Mouse (Mus musculus) myocyte (in vitro differentiated cells): ENCODE results near the gene Trabd2b.

Experiments used
- CEBPB ChIP-seq: IDR thresholded peaks from 2 replicates; pipeline ENCODE4 v1.6.1; 2011; ENCODE audit warnings: mild to moderate bottlenecking, moderate library complexity; ENCODE audit not compliant: poor library complexity, insufficient read depth, severe bottlenecking
- E2F4 ChIP-seq: IDR thresholded peaks from one replicate; pipeline ENCODE4 v1.6.1; 2011; ENCODE audit warnings: mild to moderate bottlenecking, control low read depth, moderate library complexity; ENCODE audit not compliant: insufficient read depth
- MAX ChIP-seq: IDR thresholded peaks from one replicate; pipeline ENCODE4 v1.6.1; 2011; ENCODE audit warnings: low read depth, mild to moderate bottlenecking, control low read depth
- MYOD1 ChIP-seq, 3 experiments: IDR thresholded peaks; one replicate each; pipeline ENCODE4 v1.6.1; 2011; ENCODE audit warnings: control low read depth in 2 of 3, low read depth in 2 of 3, mild to moderate bottlenecking in 2 of 3, moderate library complexity in 1 of 3; ENCODE audit not compliant: insufficient read length in 2 of 3, control insufficient read depth in 1 of 3
- MYOG ChIP-seq, 3 experiments: IDR thresholded peaks; one replicate each; pipeline ENCODE4 v1.6.1; 2011; ENCODE audit warnings: control low read depth in 2 of 3, low read depth in 2 of 3, mild to moderate bottlenecking in 2 of 3; ENCODE audit not compliant: insufficient read length in 2 of 3, control insufficient read depth in 1 of 3, insufficient read depth in 1 of 3
- POLR2A ChIP-seq: IDR thresholded peaks from one replicate; pipeline ENCODE4 v1.6.1; 2011; ENCODE audit warnings: low read depth, mild to moderate bottlenecking, control low read depth, moderate library complexity; ENCODE audit not compliant: insufficient read length
- POLR2AphosphoS2 ChIP-seq: IDR thresholded peaks from one replicate; pipeline ENCODE4 v1.6.1; 2011; ENCODE audit warnings: low read depth, control low read depth; ENCODE audit not compliant: insufficient read length
- SRF ChIP-seq: IDR thresholded peaks from one replicate; pipeline ENCODE4 v1.6.1; 2011; ENCODE audit warnings: low read depth; ENCODE audit not compliant: control insufficient read depth, insufficient read length

DNA sequence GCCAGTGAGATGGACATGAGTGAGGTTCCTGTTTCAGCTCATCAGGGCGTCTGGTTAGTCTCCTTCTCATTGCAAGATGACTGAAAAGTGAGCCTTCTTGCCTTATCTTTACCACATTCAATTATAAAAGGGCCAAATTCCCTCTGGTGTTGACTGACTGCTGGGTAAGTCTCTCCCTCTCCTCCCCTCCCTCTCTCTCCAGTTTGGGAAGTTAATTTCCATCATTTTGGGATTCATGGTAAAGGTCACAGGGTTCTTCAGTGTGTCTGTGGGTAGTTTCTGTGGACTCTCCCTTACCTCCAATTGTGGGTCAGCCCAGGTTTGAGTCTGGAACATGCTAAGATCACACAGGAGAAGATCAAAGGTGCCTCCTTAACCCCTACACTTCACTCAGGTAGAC lies 28.2 kb downstream of the Trabd2b start:
- TF ChIP-seq MAX (no peak), POLR2A (no peak), CEBPB (no peak), MYOD1 (IDR thresholded peaks at IDR 0.05; ENCODE audit: control insufficient read depth in 1 of 3, insufficient read length in 2 of 3, low read depth in 2 of 3) (no peak), E2F4 (no peak), POLR2AphosphoS2 (no peak), MYOG (IDR thresholded peaks at IDR 0.05; ENCODE audit: control insufficient read depth in 1 of 3, insufficient read depth in 1 of 3, insufficient read length in 2 of 3, low read depth in 2 of 3) (no peak), SRF (no peak)
